Mouse (Mus musculus) cerebellum, adult (tissue): ENCODE results near the gene Gm45713.
"Not testable (repeated sequence)": the region's sequence is repeated elsewhere in the genome, so short reads cannot be mapped to it uniquely, and the experiment has no call there.

Experiments
- ATAC-seq: cut with Nextera tagmentation; 2 replicates; pipeline ENCODE4 v1.9.2; 2017; ENCODE audit warnings: mild to moderate bottlenecking, moderate library complexity, mixed read lengths; ENCODE audit not compliant: insufficient number of reproducible peaks, low FRiP score, low TSS enrichment

The Gm45713 gene

GRCm38 (mm10) chr7:45126147-45126843, 9.7 kb downstream of the Gm45713 start:
- ATAC-seq = no peak

- not testable (repeated sequence) for ATAC-seq
Measured at GRCm38 (mm10) chr7:45125649-45126048, 10.4 kb downstream of the Gm45713 start.

GRCm38 (mm10) chr7:45125144-45125600, 10.9 kb downstream of the Gm45713 start:
- ATAC-seq = no peak

- ATAC-seq = peak; percentile 77
Measured at GRCm38 (mm10) chr7:45124224-45125143, 11.5 kb downstream of the Gm45713 start, which contains the start of gene Rps11. TSS of gene Rps11 (minus strand) at chr7:45124439.

- ATAC-seq = no peak
Measured at GRCm38 (mm10) chr7:45123186-45123570, 12.9 kb downstream of the Gm45713 start.

- no peak for ATAC-seq
Measured at GRCm38 (mm10) chr7:45122561-45123185, 13.4 kb downstream of the Gm45713 start.

- ATAC-seq = no peak
Measured at GRCm38 (mm10) chr7:45121966-45122365, 14.1 kb downstream of the Gm45713 start.

- ATAC-seq = no peak
Measured at GRCm38 (mm10) chr7:45121404-45121803, 14.6 kb downstream of the Gm45713 start.

- ATAC-seq = no peak
Measured at GRCm38 (mm10) chr7:45119780-45120709, 16.0 kb downstream of the Gm45713 start.

- ATAC-seq = no peak
Measured at GRCm38 (mm10) chr7:45118336-45118735, 17.7 kb downstream of the Gm45713 start.

GRCm38 (mm10) chr7:45117566-45117965, 18.5 kb downstream of the Gm45713 start:
- ATAC-seq = no peak

- no peak for ATAC-seq
Measured at GRCm38 (mm10) chr7:45113476-45113875, 22.6 kb downstream of the Gm45713 start.

GRCm38 (mm10) chr7:45112529-45112928, 23.5 kb downstream of the Gm45713 start:
- ATAC-seq = no peak

- ATAC-seq = no peak
Measured at GRCm38 (mm10) chr7:45111940-45112339, 24.1 kb downstream of the Gm45713 start.

GRCm38 (mm10) chr7:45110089-45110488, 25.9 kb downstream of the Gm45713 start:
- not testable (repeated sequence) for ATAC-seq

GRCm38 (mm10) chr7:45107052-45107645, 28.9 kb downstream of the Gm45713 start:
- ATAC-seq = no peak

GRCm38 (mm10) chr7:45106441-45106840, 29.6 kb downstream of the Gm45713 start:
- ATAC-seq = no peak

GRCm38 (mm10) chr7:45105491-45105890, 30.5 kb downstream of the Gm45713 start:
- no peak for ATAC-seq

GRCm38 (mm10) chr7:45104941-45105340, 31.1 kb downstream of the Gm45713 start:
- no peak for ATAC-seq
